35 mouse cellular contexts compared by ENCODE assay signal in the genomic region with DNA sequence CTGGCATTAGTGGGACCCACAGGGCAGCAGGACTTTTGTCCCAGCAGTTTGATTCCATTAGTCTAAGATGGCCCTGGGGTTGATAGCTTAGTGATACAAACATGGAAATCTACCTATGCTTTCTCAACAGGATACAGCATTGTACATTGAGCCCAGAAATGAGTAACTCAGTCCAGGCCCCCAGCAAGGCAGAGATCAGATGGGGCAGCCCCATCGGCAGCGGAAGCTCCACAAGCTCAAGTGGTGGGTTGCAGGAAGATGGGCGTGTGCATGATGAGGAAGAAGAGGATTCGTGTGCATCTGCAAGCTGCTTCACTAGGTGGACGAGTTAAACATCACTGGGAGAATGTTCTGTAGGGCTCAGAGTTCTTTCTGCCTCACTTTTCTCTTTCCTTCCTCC. TPM values are rescaled to one million over a fixed set of nuclear protein-coding genes. Genes with fewer than 3 reads are reported as not detected.
"Had no signal": no experiment of that assay in that cellular context is flagged by ENCODE, and none has a peak within 500 bp of the region (broad histone marks: within the 10 kb centered on the region; RNA-seq: fewer than 3 reads in every experiment).

No protein-coding gene starts in this region.

- DNase-seq: heart, postnatal 10 days; heart, postnatal 14 days; heart, postnatal 4 days; kidney, adult 11 months; kidney, adult 18-20 months; kidney, adult 2 months; kidney, adult 8-10 months; kidney, adult 9 months; kidney, postnatal 10 days; kidney, postnatal 14 days; kidney, postnatal 25 days; kidney, postnatal 36 days; kidney, postnatal 4 days; layer of hippocampus, adult 9-11 months; layer of hippocampus, postnatal 36 days had no signal

- H3K36me3 ChIP-seq: heart, embryonic 10.5 days; heart, embryonic 12.5 days; heart, embryonic 13.5 days; heart, embryonic 15.5 days; hindbrain, embryonic 10.5 days; hindbrain, embryonic 12.5 days; hindbrain, embryonic 13.5 days; hindbrain, embryonic 15.5 days; intestine, embryonic 15.5 days; kidney, embryonic 15.5 days had no signal

- H3K9ac ChIP-seq: heart, embryonic 12.5 days; heart, embryonic 13.5 days; heart, embryonic 15.5 days; hindbrain, embryonic 12.5 days; hindbrain, embryonic 13.5 days; hindbrain, embryonic 14.5 days; hindbrain, embryonic 15.5 days; intestine, embryonic 15.5 days; kidney, embryonic 15.5 days had no signal

- H3K4me2 ChIP-seq: heart, embryonic 11.5 days; heart, embryonic 12.5 days; heart, embryonic 13.5 days; heart, embryonic 15.5 days; hindbrain, embryonic 12.5 days; hindbrain, embryonic 13.5 days; hindbrain, embryonic 14.5 days; hindbrain, embryonic 15.5 days; intestine, embryonic 15.5 days; kidney, embryonic 15.5 days had no signal

- ATAC-seq: hindbrain, embryonic 16.5 days; hindbrain, postnatal 0 days; inflammation-experienced regulatory T-cells, adult 6 months; intestine, embryonic 15.5 days; intestine, embryonic 16.5 days; intestine, postnatal 0 days had no signal

- H3K9me3 ChIP-seq: heart, embryonic 10.5 days; heart, embryonic 12.5 days; heart, embryonic 13.5 days; heart, embryonic 15.5 days; hindbrain, embryonic 10.5 days; hindbrain, embryonic 12.5 days; hindbrain, embryonic 13.5 days; hindbrain, embryonic 15.5 days; intestine, embryonic 15.5 days; kidney, embryonic 15.5 days had no signal

- H3K4me3 ChIP-seq: heart, embryonic 10.5 days; heart, embryonic 12.5 days; heart, embryonic 13.5 days; heart, embryonic 15.5 days; hindbrain, embryonic 10.5 days; hindbrain, embryonic 12.5 days; hindbrain, embryonic 13.5 days; hindbrain, embryonic 15.5 days; intestine, embryonic 15.5 days; kidney, embryonic 15.5 days; layer of hippocampus, adult 2 months had no signal

- H3K27ac ChIP-seq: heart, embryonic 10.5 days; heart, embryonic 13.5 days; heart, embryonic 15.5 days; hindbrain, embryonic 10.5 days; hindbrain, embryonic 12.5 days; hindbrain, embryonic 13.5 days; hindbrain, embryonic 14.5 days; hindbrain, embryonic 15.5 days; hindbrain, postnatal 0 days; intestine, embryonic 15.5 days; kidney, embryonic 15.5 days; kidney, postnatal 0 days; layer of hippocampus, adult 2 months had no signal

- H3K4me1 ChIP-seq: heart, embryonic 10.5 days; heart, embryonic 12.5 days; heart, embryonic 13.5 days; heart, embryonic 15.5 days; hindbrain, embryonic 10.5 days; hindbrain, embryonic 12.5 days; hindbrain, embryonic 13.5 days; hindbrain, embryonic 15.5 days; intestine, embryonic 15.5 days; kidney, embryonic 15.5 days had no signal

- H3K27me3 ChIP-seq: heart, embryonic 12.5 days; heart, embryonic 13.5 days; heart, embryonic 15.5 days; hindbrain, embryonic 12.5 days; hindbrain, embryonic 13.5 days; hindbrain, embryonic 15.5 days; intestine, embryonic 15.5 days; kidney, embryonic 15.5 days had no signal

RNA-seq across cellular contexts. Expression of a gene that starts 11.8 kb away (rescaled TPM):
- polyA plus RNA-seq: kidney, adult 2 months; large intestine, adult 2 months had no signal
